Mouse (Mus musculus) thymus, postnatal 4 days (tissue): ENCODE data around the gene Cab39l.

Source experiments
- DNase-seq: peaks from one replicate; pipeline ENCODE4 v3.0.0; 2021

The Cab39l gene

GRCm38 (mm10) chr14:59633295-59633898 lies 192.6 kb downstream of the Cab39l start:
- DNase-seq, result no peak

DNA sequence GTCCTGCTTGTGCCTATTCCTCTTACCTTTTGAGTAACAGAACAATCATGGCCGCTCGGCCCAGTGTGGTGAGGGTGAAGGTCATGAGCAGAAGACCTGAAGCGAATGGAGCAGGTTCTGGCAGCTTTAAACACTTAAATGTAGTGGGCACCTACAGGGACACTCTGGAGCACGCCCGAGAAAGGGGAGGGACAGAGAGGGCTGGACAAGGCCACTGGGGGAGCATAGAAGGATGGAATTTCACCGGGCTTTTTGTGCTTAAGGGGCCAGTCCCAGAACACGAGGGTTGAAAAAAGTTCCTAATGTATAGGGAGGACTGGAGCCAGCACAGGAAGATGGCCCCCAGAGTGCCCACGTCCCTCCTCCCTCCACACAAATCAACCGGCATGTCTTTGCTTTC lies 193.2 kb downstream of the Cab39l start:
- DNase-seq, result no peak
